Mouse (Mus musculus) neural tube, embryonic 11.5 days (tissue): ENCODE results near the gene Btbd19. TPM values are rescaled to one million over a fixed set of nuclear protein-coding genes. Genes with fewer than 3 reads are reported as not detected.

Experiments
- ATAC-seq: fragments of 200-750 bp; cut with Nextera tagmentation; 2 replicates; pipeline ENCODE4 v1.8.0; 2017; ENCODE audit warnings: moderate number of reproducible peaks, mild to moderate bottlenecking, moderate TSS enrichment, moderate library complexity; ENCODE audit not compliant: insufficient read depth, low FRiP score, low TSS enrichment
- DNase-seq: peaks from one replicate; pipeline ENCODE4 v3.0.0-alpha.2; 2015; ENCODE audit warnings: low spot score
- H3K27ac ChIP-seq: fragments of 300-500 bp; sonication (generic); 2 replicates; pipeline ENCODE4 v1.5.1; 2014; ENCODE audit warnings: low read depth, mild to moderate bottlenecking, low read length
- H3K27me3 ChIP-seq: fragments of 300-500 bp; sonication (generic); 2 replicates; pipeline ENCODE4 v1.6.1; 2014; ENCODE audit warnings: mild to moderate bottlenecking, low read length, mixed read lengths; ENCODE audit not compliant: control insufficient read depth, insufficient read depth
- H3K36me3 ChIP-seq: fragments of 300-500 bp; sonication (generic); 2 replicates; pipeline ENCODE4 v1.6.1; 2014; ENCODE audit warnings: mild to moderate bottlenecking, low read length, moderate library complexity, mixed read lengths; ENCODE audit not compliant: control insufficient read depth, insufficient read depth
- H3K4me1 ChIP-seq: fragments of 300-500 bp; sonication (generic); 2 replicates; pipeline ENCODE4 v1.6.1; 2014; ENCODE audit warnings: low read length, mixed read lengths; ENCODE audit not compliant: control insufficient read depth, insufficient read depth
- H3K4me2 ChIP-seq: fragments of 300-500 bp; sonication (generic); 2 replicates; pipeline ENCODE4 v1.6.1; 2014; ENCODE audit warnings: low read depth, mild to moderate bottlenecking, moderate library complexity
- H3K4me3 ChIP-seq: fragments of 300-500 bp; sonication (generic); 2 replicates; pipeline ENCODE4 v1.5.1; 2014; ENCODE audit warnings: low read depth, low read length
- H3K9ac ChIP-seq: fragments of 300-500 bp; sonication (generic); 2 replicates; pipeline ENCODE4 v1.6.1; 2014; ENCODE audit warnings: mild to moderate bottlenecking, low read length
- H3K9me3 ChIP-seq: fragments of 300-500 bp; sonication (generic); 2 replicates; pipeline ENCODE4 v1.6.1; 2016; ENCODE audit warnings: low read length; ENCODE audit not compliant: control insufficient read depth
- whole genome bisulfite sequencing: fragments of 180-500 bp; shearing (Covaris S2); extraction: QIAGEN DNeasy Blood & Tissue Kit; methylation state at CpG from one replicate; pipeline ENCODE4 v1.1.7; 2014; 5-methylcytosine and 5-hydroxymethylcytosine counted together
- polyA plus RNA-seq: library from polyadenylated mRNA; unstranded; fragments of >200 nt; fragmentation: Nextera tagmentation; extraction: Ambion mirVana; gene quantifications from 2 replicates; pipeline ENCODE4 v1.2.1, GENCODE M21; 2014

Gene Btbd19
- polyA plus RNA-seq, 1 experiment from 2014 or later: 3.4 TPM

- no peak for ATAC-seq
Observed at GRCm38 (mm10) chr4:117140613-117141012, 15.1 kb upstream of the Btbd19 start.

GRCm38 (mm10) chr4:117139217-117139612 lies 13.7 kb upstream of the Btbd19 start:
- WGBS: 3% methylated on average over 2 of the region's 2 CpGs
- no peak overlapping the region for H3K9ac ChIP-seq
- peak; percentile 33; the same call in 1 of the 2 replicates for ATAC-seq

More at GRCm38 (mm10) chr4:117140613-117141012, 15.1 kb upstream of the Btbd19 start:
- H3K27ac ChIP-seq: no peak overlapping the region
- no peak for DNase-seq
- H3K27me3 ChIP-seq: no peaks in the 10 kb centered on the region
- H3K36me3 ChIP-seq: no peaks in the 10 kb centered on the region
- no peaks in the 10 kb centered on the region for H3K4me1 ChIP-seq
- H3K4me2 ChIP-seq: no peak overlapping the region
- no peaks in the 10 kb centered on the region for H3K9me3 ChIP-seq
- WGBS: 44% methylated on average over 4 of the region's 4 CpGs
- no peak overlapping the region for H3K4me3 ChIP-seq
- no peak overlapping the region for H3K9ac ChIP-seq

GRCm38 (mm10) chr4:117138295-117139216 lies 13.0 kb upstream of the Btbd19 start:
- H3K4me1 ChIP-seq: no peaks in the 10 kb centered on the region
- H3K27ac ChIP-seq: no peak overlapping the region
- no peak for ATAC-seq
- no peak for DNase-seq
- H3K4me2 ChIP-seq: no peak overlapping the region
- 68% methylated on average over 15 of the region's 17 CpGs for WGBS
- H3K9me3 ChIP-seq: no peaks in the 10 kb centered on the region
- H3K36me3 ChIP-seq: no peaks in the 10 kb centered on the region
- H3K27me3 ChIP-seq: no peaks in the 10 kb centered on the region
- H3K9ac ChIP-seq: no peak overlapping the region
- H3K4me3 ChIP-seq: no peak overlapping the region

More at GRCm38 (mm10) chr4:117139217-117139612, 13.7 kb upstream of the Btbd19 start:
- Histone ChIP-seq H3K4me3 (no peak overlapping the region), H3K9me3 (no peaks in the 10 kb centered on the region), H3K4me1 (no peaks in the 10 kb centered on the region), H3K36me3 (no peaks in the 10 kb centered on the region), H3K4me2 (no peak overlapping the region), H3K27ac (no peak overlapping the region), H3K27me3 (no peaks in the 10 kb centered on the region)
- peak; percentile 58 for DNase-seq

- no peak overlapping the region for H3K27ac ChIP-seq
- WGBS: 29% methylated on average over 8 of the region's 8 CpGs
- peaks cover 14% of the 10 kb centered on the region for H3K4me1 ChIP-seq
- no peaks in the 10 kb centered on the region for H3K36me3 ChIP-seq
- no peak for DNase-seq
- no peak overlapping the region for H3K9ac ChIP-seq
- no peak overlapping the region for H3K4me2 ChIP-seq
- no peak for ATAC-seq
- H3K9me3 ChIP-seq: no peaks in the 10 kb centered on the region
- no peaks in the 10 kb centered on the region for H3K27me3 ChIP-seq
- no peak overlapping the region for H3K4me3 ChIP-seq
Observed at GRCm38 (mm10) chr4:117136034-117136433, 10.5 kb upstream of the Btbd19 start.

GRCm38 (mm10) chr4:117134601-117134995 lies 9.1 kb upstream of the Btbd19 start:
- 41% methylated on average over 2 of the region's 2 CpGs for WGBS
- no peaks in the 10 kb centered on the region for H3K36me3 ChIP-seq
- H3K27ac ChIP-seq: no peak overlapping the region
- peaks cover 26% of the 10 kb centered on the region for H3K4me1 ChIP-seq
- no peaks in the 10 kb centered on the region for H3K9me3 ChIP-seq
- DNase-seq (no peak), ATAC-seq (no peak)
- no peaks in the 10 kb centered on the region for H3K27me3 ChIP-seq
- no peak overlapping the region; the same call in 1 of the 2 replicates for H3K4me3 ChIP-seq
- no peak overlapping the region for H3K9ac ChIP-seq
- no peak overlapping the region for H3K4me2 ChIP-seq

- peak within 1 kb of the TSS; percentile 72; the same call in 1 of the 2 replicates for H3K27ac ChIP-seq
- H3K4me1 ChIP-seq: peaks cover 26% of the 10 kb centered on the region
- H3K9me3 ChIP-seq: no peaks in the 10 kb centered on the region
- no peaks in the 10 kb centered on the region for H3K27me3 ChIP-seq
- H3K36me3 ChIP-seq: peaks cover 3% of the 10 kb centered on the region; the same call in 1 of the 2 replicates
- peak within 1 kb of the TSS; percentile 81 for H3K4me2 ChIP-seq
- H3K9ac ChIP-seq: peak within 1 kb of the TSS; percentile 76
- WGBS: 2% methylated on average over 47 of the region's 48 CpGs
- H3K4me3 ChIP-seq: peak within 1 kb of the TSS; percentile 78
- DNase-seq (peak; percentile 97), ATAC-seq (peak; percentile 76)
Observed at GRCm38 (mm10) chr4:117133817-117134600, 8.5 kb upstream of the Btbd19 start, which contains the start of gene Plk3. TSS of gene Plk3 (minus strand) at chr4:117133963.

GRCm38 (mm10) chr4:117133366-117133796 lies 7.9 kb upstream of the Btbd19 start:
- Histone ChIP-seq H3K27ac (peak overlapping the region; percentile 60; the same call in 1 of the 2 replicates), H3K4me1 (peaks cover 29% of the 10 kb centered on the region), H3K36me3 (peaks cover 3% of the 10 kb centered on the region), H3K9me3 (no peaks in the 10 kb centered on the region), H3K9ac (peak overlapping the region; percentile 76), H3K27me3 (no peaks in the 10 kb centered on the region), H3K4me2 (peak overlapping the region; percentile 81), H3K4me3 (peak overlapping the region; percentile 78)
- DNase-seq (peak; percentile 53), ATAC-seq (peak; percentile 17; the same call in 1 of the 2 replicates)
- under 1% methylated on average over 39 of the region's 42 CpGs for WGBS

- peaks cover 29% of the 10 kb centered on the region for H3K4me1 ChIP-seq
- H3K27ac ChIP-seq: 0 out of 2 replicates have a peak overlapping the region, but pooled peaks have one; percentile 72
- H3K4me2 ChIP-seq: peak overlapping the region; percentile 81
- H3K4me3 ChIP-seq: peak overlapping the region; percentile 78
- no peaks in the 10 kb centered on the region for H3K27me3 ChIP-seq
- DNase-seq (peak; percentile 23), ATAC-seq (no peak)
- H3K9ac ChIP-seq: peak overlapping the region; percentile 76
- H3K36me3 ChIP-seq: peaks cover 3% of the 10 kb centered on the region
- 6% methylated on average over 11 of the region's 11 CpGs for WGBS
- H3K9me3 ChIP-seq: no peaks in the 10 kb centered on the region
Observed at GRCm38 (mm10) chr4:117132794-117133143, 7.2 kb upstream of the Btbd19 start.
